Mouse (Mus musculus) small intestine, adult 2 months (tissue): ENCODE measurements at regions not wholly inside any gene's neighbourhood (a gene's known extent, or its start where the extent isn't known, plus 50 kb on each side); places are given as distances from the start of the nearest gene placed in this dataset.

Source experiments
- CTCF ChIP-seq: fragments of 200-500 bp; IDR thresholded peaks from 2 replicates; pipeline ENCODE4 v1.5.1; 2012; ENCODE audit warnings: low read depth, mild to moderate bottlenecking, control low read depth, inconsistent platforms, low read length, moderate library complexity, mixed read lengths; ENCODE audit not compliant: insufficient replicate concordance, insufficient read length; ENCODE audit errors: extremely low read depth
- POLR2A ChIP-seq: fragments of 200-500 bp; IDR thresholded peaks from 2 replicates; pipeline ENCODE4 v1.6.1; 2012; ENCODE audit warnings: low read depth, mild to moderate bottlenecking, control low read depth, inconsistent platforms, low read length, moderate library complexity

DNA sequence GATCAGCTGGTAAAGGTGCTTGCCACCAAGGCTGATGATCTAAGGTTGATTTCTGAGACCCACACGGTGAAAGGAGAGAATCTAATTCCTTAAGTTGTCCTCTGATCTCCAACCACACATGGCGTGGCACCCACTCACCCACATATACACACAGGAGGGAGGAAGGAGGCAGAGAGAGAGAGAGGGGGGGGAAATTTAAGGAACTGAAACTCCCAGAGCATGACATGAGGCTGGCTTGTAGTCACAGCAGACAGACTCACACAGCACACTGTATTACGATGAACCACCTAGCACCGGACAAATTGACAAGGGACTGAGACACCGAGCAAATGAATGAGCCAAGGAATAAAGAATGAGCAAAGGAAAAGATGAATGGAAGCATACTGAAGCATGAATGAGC lies 246.6 kb downstream of the Ptpru start:
- TF ChIP-seq CTCF (no peak), POLR2A (no peak)
